Mouse (Mus musculus) myocyte (in vitro differentiated cells): Measurements from ENCODE around the gene Xpo6. TPM values are rescaled to one million over a fixed set of nuclear protein-coding genes. Genes with fewer than 3 reads are reported as not detected.

Experiments
- H3K27me3 ChIP-seq: one replicate; pipeline ENCODE4 v1.6.1; 2011; ENCODE audit not compliant: control insufficient read depth, insufficient read depth, insufficient read length
- H3K36me3 ChIP-seq: one replicate; pipeline ENCODE4 v1.6.1; 2011; ENCODE audit not compliant: control insufficient read depth, insufficient read depth
- H3K4me2 ChIP-seq: one replicate; pipeline ENCODE4 v1.6.1; 2011; ENCODE audit warnings: low read depth, control low read depth
- H3K4me3 ChIP-seq: one replicate; pipeline ENCODE4 v1.5.1; 2011; ENCODE audit warnings: mild to moderate bottlenecking, control low read depth, moderate library complexity
- H3K79me2 ChIP-seq: one replicate; pipeline ENCODE4 v1.6.1; 2011; ENCODE audit not compliant: control insufficient read depth, insufficient read depth
- H3ac ChIP-seq: one replicate; pipeline ENCODE4 v1.6.1; 2011; ENCODE audit not compliant: control insufficient read depth, insufficient read length
- CEBPB ChIP-seq: IDR thresholded peaks from 2 replicates; pipeline ENCODE4 v1.6.1; 2011; ENCODE audit warnings: mild to moderate bottlenecking, moderate library complexity; ENCODE audit not compliant: poor library complexity, insufficient read depth, severe bottlenecking
- E2F4 ChIP-seq: IDR thresholded peaks from one replicate; pipeline ENCODE4 v1.6.1; 2011; ENCODE audit warnings: mild to moderate bottlenecking, control low read depth, moderate library complexity; ENCODE audit not compliant: insufficient read depth
- MAX ChIP-seq: IDR thresholded peaks from one replicate; pipeline ENCODE4 v1.6.1; 2011; ENCODE audit warnings: low read depth, mild to moderate bottlenecking, control low read depth
- MYOD1 ChIP-seq, 3 experiments: IDR thresholded peaks; one replicate each; pipeline ENCODE4 v1.6.1; 2011; ENCODE audit warnings: control low read depth in 2 of 3, low read depth in 2 of 3, mild to moderate bottlenecking in 2 of 3, moderate library complexity in 1 of 3; ENCODE audit not compliant: insufficient read length in 2 of 3, control insufficient read depth in 1 of 3
- MYOG ChIP-seq, 3 experiments: IDR thresholded peaks; one replicate each; pipeline ENCODE4 v1.6.1; 2011; ENCODE audit warnings: control low read depth in 2 of 3, low read depth in 2 of 3, mild to moderate bottlenecking in 2 of 3; ENCODE audit not compliant: insufficient read length in 2 of 3, control insufficient read depth in 1 of 3, insufficient read depth in 1 of 3
- POLR2A ChIP-seq: IDR thresholded peaks from one replicate; pipeline ENCODE4 v1.6.1; 2011; ENCODE audit warnings: low read depth, mild to moderate bottlenecking, control low read depth, moderate library complexity; ENCODE audit not compliant: insufficient read length
- POLR2AphosphoS2 ChIP-seq: IDR thresholded peaks from one replicate; pipeline ENCODE4 v1.6.1; 2011; ENCODE audit warnings: low read depth, control low read depth; ENCODE audit not compliant: insufficient read length
- REST ChIP-seq: IDR thresholded peaks from one replicate; pipeline ENCODE4 v1.6.1; 2011; ENCODE audit warnings: mild to moderate bottlenecking, control low read depth, moderate library complexity; ENCODE audit not compliant: insufficient read depth, insufficient read length
- SRF ChIP-seq: IDR thresholded peaks from one replicate; pipeline ENCODE4 v1.6.1; 2011; ENCODE audit warnings: low read depth; ENCODE audit not compliant: control insufficient read depth, insufficient read length
- TCF12 ChIP-seq: IDR thresholded peaks from one replicate; pipeline ENCODE4 v1.6.1; 2011; ENCODE audit warnings: mild to moderate bottlenecking, control low read depth; ENCODE audit not compliant: poor library complexity, insufficient read depth, severe bottlenecking
- TCF3 ChIP-seq: IDR thresholded peaks from one replicate; pipeline ENCODE4 v1.6.1; 2011; ENCODE audit warnings: low read depth, control low read depth; ENCODE audit not compliant: insufficient read length
- USF1 ChIP-seq: IDR thresholded peaks from one replicate; pipeline ENCODE4 v1.6.1; 2011; ENCODE audit warnings: low read depth, mild to moderate bottlenecking, control low read depth, moderate library complexity
- polyA plus RNA-seq: library from polyadenylated mRNA; unstranded; fragments of >200 nt; fragmentation: generic; extraction: Trizol; gene quantifications from one replicate; pipeline ENCODE4 v1.2.1, GENCODE M21; 2012; ENCODE audit warnings: missing spikeins

Xpo6 gene
- polyA plus RNA-seq, 1 experiment: 36.4 TPM

- Histone ChIP-seq H3K27me3 (peaks cover 79% of the 10 kb centered on the region), H3ac (no peak overlapping the region), H3K79me2 (no peaks in the 10 kb centered on the region), H3K4me2 (no peak overlapping the region), H3K4me3 (no peak overlapping the region), H3K36me3 (no peaks in the 10 kb centered on the region)
- TF ChIP-seq MAX: no peak
- TF ChIP-seq SRF: no peak
- no peak for TF ChIP-seq TCF12
Observed at GRCm38 (mm10) chr7:126076935-126077334, 123.4 kb downstream of the Xpo6 start.

DNA sequence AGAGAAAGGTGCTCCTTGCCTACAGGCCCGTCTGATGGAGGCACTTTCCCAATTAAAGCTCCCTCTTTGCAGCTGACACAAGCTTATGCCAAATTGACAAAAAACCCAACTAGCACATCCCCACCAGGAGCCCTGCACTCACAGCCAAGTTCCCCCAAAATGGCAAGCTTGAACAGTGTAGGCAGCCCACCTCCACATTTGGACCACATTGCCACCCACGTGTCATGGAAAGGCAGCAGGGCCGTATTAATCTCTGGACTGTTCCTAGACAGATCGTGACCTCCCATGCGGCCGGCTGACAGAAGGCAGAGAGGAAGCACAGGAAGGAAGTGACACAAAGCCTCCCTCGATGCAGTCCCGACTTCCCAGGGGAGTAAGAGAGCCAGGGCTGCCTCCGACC lies 125.2 kb downstream of the Xpo6 start:
- Histone ChIP-seq H3K36me3 (no peaks in the 10 kb centered on the region), H3K4me2 (no peak overlapping the region), H3K4me3 (no peak overlapping the region), H3K27me3 (peaks cover 67% of the 10 kb centered on the region), H3ac (no peak overlapping the region), H3K79me2 (no peaks in the 10 kb centered on the region)
- TF ChIP-seq CEBPB: no peak
- no peak for TF ChIP-seq MYOG (IDR thresholded peaks at IDR 0.05; ENCODE audit: control insufficient read depth in 1 of 3, insufficient read depth in 1 of 3, insufficient read length in 2 of 3, low read depth in 2 of 3)
- TF ChIP-seq TCF3: no peak
- TF ChIP-seq SRF: no peak
- no peak for TF ChIP-seq E2F4
- TF ChIP-seq MAX: no peak
- no peak for TF ChIP-seq USF1
- TF ChIP-seq POLR2A: no peak

DNA sequence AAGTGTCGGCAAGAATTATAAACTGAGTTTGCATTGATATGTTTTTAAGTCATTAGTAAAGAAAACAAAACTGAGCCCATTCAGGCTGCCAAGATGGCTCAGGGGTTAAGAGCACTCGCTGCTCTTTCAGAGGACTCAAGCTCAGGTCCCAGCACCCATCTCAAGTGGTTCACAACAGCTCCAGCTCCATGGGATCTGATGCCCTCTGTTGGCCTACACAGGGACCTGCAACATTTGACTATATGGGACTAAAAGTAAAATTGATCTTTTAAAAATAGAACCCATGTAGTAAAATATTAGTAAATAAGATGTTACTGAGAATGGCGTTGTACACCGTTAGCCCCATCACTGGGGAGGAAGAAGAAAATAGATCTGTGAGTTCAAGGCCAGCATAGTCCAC lies 130.0 kb downstream of the Xpo6 start:
- no peaks in the 10 kb centered on the region for H3K36me3 ChIP-seq
- H3K4me2 ChIP-seq: no peak overlapping the region
- H3ac ChIP-seq: no peak overlapping the region
- peaks cover 30% of the 10 kb centered on the region for H3K27me3 ChIP-seq
- TF ChIP-seq MAX (no peak), POLR2AphosphoS2 (no peak), REST (no peak), MYOG (IDR thresholded peaks at IDR 0.05; ENCODE audit: control insufficient read depth in 1 of 3, insufficient read depth in 1 of 3, insufficient read length in 2 of 3, low read depth in 2 of 3) (no peak)
- no peaks in the 10 kb centered on the region for H3K79me2 ChIP-seq
- H3K4me3 ChIP-seq: no peak overlapping the region

DNA sequence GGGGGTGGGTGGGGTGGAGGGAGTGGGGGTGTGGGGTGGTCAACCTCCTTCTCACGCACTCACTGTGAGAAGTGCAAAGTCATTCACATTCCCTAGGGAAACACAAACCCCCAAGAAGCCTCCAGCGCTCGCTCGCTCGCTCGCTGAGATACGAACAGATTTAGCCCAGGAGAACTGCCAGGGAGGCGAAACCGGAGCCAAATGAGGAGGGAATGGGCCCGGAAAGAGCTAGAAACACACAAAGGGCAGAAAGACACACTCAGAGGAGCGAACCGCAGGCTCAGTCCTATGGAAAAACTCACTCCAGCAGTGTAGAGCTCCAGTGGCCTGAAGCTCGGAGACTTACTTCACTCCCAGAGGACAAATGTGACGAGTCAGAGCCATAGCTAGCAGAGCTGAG lies 133.5 kb downstream of the Xpo6 start:
- no peak overlapping the region for H3ac ChIP-seq
- TF ChIP-seq MYOG (IDR thresholded peaks at IDR 0.05; ENCODE audit: control insufficient read depth in 1 of 3, insufficient read depth in 1 of 3, insufficient read length in 2 of 3, low read depth in 2 of 3) (no peak), SRF (no peak), POLR2A (no peak), MAX (no peak), TCF3 (no peak), USF1 (no peak), MYOD1 (IDR thresholded peaks at IDR 0.05; ENCODE audit: control insufficient read depth in 1 of 3, insufficient read length in 2 of 3, low read depth in 2 of 3) (no peak), POLR2AphosphoS2 (no peak), REST (no peak), E2F4 (no peak), TCF12 (no peak), CEBPB (no peak)
- no peak overlapping the region for H3K4me3 ChIP-seq
- no peak overlapping the region for H3K4me2 ChIP-seq
- H3K27me3 ChIP-seq: peaks cover 19% of the 10 kb centered on the region
- no peaks in the 10 kb centered on the region for H3K36me3 ChIP-seq
- no peaks in the 10 kb centered on the region for H3K79me2 ChIP-seq

DNA sequence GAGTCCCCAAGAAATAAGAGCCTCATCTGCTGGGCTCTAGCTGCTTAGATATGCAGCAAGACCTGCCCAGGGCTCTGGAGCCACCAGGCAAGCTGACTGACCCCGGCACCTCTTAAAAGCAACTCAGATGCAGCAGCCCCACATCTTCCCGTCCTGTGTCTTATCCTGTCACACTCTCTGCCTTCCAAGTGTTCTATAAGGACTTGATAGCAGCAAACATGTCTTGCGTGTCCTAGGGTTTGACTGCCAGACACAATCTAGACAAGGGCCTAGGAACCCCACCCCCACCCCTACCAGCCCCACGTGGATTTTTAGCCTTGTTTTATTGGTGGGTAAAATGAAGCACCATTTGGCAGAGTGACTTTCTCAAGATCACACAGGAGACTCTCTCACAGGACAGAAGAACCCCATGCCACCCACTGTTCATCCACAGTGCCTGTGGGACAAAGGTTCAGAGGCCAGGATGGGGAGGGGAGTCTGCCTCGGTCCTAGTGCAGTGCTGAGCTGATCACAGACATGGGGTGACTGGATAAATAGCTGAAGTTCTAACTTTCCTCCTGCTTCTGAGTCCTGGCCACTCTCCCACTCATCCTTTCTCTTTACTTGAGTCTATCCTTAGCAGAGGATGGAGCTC lies 134.9 kb downstream of the Xpo6 start:
- TF ChIP-seq TCF3 (no peak), USF1 (no peak), CEBPB (no peak), MAX (no peak), MYOG (IDR thresholded peaks at IDR 0.05; ENCODE audit: control insufficient read depth in 1 of 3, insufficient read depth in 1 of 3, insufficient read length in 2 of 3, low read depth in 2 of 3) (no peak), TCF12 (no peak), MYOD1 (IDR thresholded peaks at IDR 0.05; ENCODE audit: control insufficient read depth in 1 of 3, insufficient read length in 2 of 3, low read depth in 2 of 3) (no peak), POLR2AphosphoS2 (no peak), SRF (no peak), REST (no peak), E2F4 (no peak), POLR2A (no peak)
- H3K4me2 ChIP-seq: no peak overlapping the region
- H3ac ChIP-seq: no peak overlapping the region
- H3K79me2 ChIP-seq: no peaks in the 10 kb centered on the region
- H3K36me3 ChIP-seq: no peaks in the 10 kb centered on the region
- H3K27me3 ChIP-seq: peaks cover 26% of the 10 kb centered on the region
- H3K4me3 ChIP-seq: no peak overlapping the region
